Mouse (Mus musculus) liver, adult 2 months (tissue): ENCODE results near the gene Tcstv3.

Source experiments
- CTCF ChIP-seq: fragments of 200-500 bp; IDR thresholded peaks from 2 replicates; pipeline ENCODE4 v1.5.1; 2011; ENCODE audit warnings: low read depth, low read length, control low read depth
- POLR2A ChIP-seq: fragments of 200-500 bp; IDR thresholded peaks from 2 replicates; pipeline ENCODE4 v1.6.1; 2011; ENCODE audit warnings: low read length, control low read depth; ENCODE audit not compliant: insufficient read depth; ENCODE audit errors: extremely low read depth

DNA sequence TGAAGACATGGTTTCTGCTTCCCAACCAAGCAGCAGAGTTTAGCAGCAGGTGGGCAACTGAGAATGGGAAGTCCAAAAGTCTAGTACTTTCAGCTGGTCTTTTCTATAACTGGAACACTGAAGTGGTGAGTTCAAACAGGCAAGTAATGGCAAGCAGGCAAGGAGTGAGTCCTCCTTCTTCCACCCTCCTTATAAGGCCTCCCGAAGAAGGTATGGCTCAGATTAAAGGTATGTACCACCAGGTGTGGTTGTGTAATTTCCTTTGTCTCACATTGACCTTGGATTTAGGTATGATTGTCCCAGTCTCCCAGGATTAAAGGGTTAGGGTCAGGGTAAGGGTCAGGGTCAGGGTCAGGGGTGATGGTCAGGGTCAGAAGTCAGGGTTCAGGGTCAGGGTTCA is 4.0 kb downstream of the Tcstv3 start:
- TF ChIP-seq CTCF, result no peak
- no peak for TF ChIP-seq POLR2A
